Mouse (Mus musculus): ENCODE measurements around the gene Rhbdf1. TPM values are rescaled to one million over a fixed set of nuclear protein-coding genes. Genes with fewer than 3 reads are reported as not detected.

Gene Rhbdf1
- polyA plus RNA-seq, 2 experiments from 2014 or later: 1.1 TPM; not detected in 1

DNA sequence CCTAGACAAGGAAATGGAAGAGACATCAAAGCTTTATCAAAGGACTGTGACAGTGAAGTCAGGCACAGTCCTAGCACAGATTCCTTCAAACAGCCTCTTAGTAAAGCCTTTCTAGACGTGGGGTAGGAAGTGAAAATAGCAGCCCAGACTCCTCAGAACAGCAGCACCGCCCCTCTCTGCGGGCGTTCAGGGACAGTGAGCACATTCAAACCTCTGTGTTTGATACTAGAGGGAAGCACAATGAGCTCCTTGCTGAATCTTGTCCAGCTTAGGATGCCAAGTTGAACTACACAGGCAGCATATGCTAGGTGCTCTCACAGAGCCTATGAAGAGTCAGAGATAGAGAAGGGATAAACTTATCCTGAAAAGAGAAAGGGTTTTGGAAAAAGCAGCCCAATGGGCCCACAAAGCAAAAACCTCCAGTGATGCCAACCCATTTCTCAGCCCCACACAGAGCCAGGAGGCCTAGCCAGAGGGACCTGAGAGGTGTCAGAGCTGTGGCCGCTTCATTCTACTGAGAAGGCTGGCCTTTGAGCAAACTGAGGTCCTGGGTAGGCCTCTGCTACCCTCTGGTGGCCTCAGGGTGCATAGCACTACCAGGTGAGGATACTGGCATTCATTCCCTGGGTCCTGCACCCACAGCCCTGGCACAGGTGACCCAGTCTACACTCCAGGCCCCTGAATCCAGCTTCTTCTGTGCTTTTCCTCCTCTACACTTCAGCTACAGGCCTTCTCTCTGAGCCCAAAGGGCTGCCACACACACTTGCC lies 16.2 kb upstream of the Rhbdf1 start:
- ATAC-seq: peak; percentile 96

GRCm38 (mm10) chr11:32237411-32237795 lies 15.3 kb upstream of the Rhbdf1 start:
- ATAC-seq: no peak

GRCm38 (mm10) chr11:32236712-32237410 lies 14.8 kb upstream of the Rhbdf1 start:
- no peak for ATAC-seq

DNA sequence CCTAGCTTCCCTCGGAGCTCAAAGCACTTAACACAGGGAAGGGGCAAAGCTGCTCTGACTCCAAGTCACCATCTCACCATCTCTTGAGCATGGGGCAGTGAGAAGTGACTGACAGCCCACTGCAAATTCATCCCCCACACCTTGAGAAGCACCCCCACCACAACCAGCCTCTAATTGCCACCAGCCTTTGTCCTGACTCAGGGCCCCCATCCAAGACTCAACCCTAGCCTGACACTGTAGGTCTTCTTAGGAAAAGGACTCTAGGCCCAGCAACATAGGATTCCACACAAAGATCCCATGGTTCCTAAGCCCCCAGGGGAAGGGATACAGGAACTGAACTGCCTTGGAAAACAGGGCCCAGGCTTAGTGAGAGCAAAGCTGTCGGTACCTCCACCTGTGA lies 14.0 kb upstream of the Rhbdf1 start:
- ATAC-seq: no peak

- no peak for ATAC-seq
Observed at GRCm38 (mm10) chr11:32235646-32236045, 13.5 kb upstream of the Rhbdf1 start.

- ATAC-seq: no peak
Observed at GRCm38 (mm10) chr11:32234816-32235485, 12.9 kb upstream of the Rhbdf1 start.

GRCm38 (mm10) chr11:32233895-32234294 lies 11.8 kb upstream of the Rhbdf1 start:
- no peak for ATAC-seq

DNA sequence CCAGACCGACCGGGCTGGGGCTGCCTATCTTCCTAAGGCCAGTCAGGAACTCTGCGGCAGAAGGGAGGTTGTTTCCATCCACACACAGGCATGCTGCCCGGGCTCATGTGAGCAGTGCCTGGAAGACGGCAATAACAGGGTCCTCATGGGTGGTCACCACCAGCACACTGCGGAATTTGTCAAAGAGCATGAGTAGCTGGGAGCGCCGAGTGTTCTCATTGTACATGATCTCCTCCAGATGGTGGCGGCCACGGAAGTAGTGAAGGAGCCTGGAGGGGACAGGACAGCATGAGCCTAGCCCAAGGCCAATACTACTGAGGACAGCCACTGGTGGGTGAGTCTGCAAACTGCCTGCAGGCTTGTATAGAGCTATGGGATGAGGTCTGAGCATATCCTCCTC lies 10.7 kb upstream of the Rhbdf1 start:
- ATAC-seq: no peak

DNA sequence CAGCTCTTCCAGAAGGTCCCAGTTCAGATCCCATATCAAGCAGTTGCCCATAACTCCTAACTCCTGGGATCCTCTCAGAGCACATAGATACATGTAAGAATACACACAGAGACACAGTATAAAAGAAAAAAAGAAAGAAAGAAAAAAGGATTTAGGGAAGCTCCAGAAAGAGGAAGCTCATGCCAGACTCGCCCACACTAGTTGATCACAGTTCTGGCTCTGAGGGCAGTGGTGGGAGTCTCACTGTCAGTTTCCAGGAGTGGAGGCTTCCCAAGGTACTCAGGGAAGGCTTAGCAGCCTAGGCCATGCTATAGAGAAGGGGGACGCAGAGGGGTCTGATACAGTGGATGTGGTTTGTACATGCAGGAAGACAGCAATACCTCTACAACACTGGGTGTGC lies 9.0 kb upstream of the Rhbdf1 start:
- ATAC-seq: no peak

DNA sequence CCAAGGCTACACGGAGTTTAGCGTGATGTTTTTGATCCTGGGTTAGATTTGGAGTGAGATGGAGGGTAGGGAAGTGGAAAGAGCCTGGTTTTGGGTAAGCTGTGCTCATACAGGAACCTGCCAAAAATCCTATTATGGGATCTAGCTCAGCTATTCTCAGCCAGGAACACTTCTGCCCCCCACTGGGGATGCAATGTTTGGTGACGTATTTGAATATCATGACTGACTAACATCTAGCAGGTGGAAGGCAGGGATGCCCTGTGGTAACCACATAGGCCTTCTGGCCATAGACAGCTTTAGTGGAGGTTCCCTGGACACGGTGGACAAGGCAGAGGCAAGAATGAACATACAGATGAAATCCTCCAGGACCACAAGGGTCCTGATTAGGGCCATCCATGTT lies 8.1 kb upstream of the Rhbdf1 start:
- ATAC-seq: no peak

- ATAC-seq: no peak
Observed at GRCm38 (mm10) chr11:32228292-32228845, 6.3 kb upstream of the Rhbdf1 start.

DNA sequence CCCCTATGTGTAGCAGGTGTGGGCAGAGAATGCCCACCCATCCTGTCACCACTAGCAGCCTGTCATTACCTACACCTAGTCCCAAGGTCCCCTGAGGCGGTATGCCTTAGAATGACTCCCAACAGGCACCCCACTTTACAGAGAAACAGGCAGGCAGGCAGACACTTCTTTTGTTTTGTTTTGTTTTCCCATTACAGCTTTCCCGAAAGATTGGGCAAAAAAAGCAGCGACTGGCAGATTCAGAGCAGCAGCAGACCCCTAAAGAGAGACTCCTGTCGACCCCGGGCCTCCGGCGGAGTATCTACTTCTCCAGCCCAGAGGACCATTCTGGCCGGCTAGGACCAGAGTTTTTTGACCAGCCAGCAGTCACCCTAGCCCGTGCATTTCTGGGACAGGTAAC lies 5.5 kb upstream of the Rhbdf1 start:
- ATAC-seq: no peak

DNA sequence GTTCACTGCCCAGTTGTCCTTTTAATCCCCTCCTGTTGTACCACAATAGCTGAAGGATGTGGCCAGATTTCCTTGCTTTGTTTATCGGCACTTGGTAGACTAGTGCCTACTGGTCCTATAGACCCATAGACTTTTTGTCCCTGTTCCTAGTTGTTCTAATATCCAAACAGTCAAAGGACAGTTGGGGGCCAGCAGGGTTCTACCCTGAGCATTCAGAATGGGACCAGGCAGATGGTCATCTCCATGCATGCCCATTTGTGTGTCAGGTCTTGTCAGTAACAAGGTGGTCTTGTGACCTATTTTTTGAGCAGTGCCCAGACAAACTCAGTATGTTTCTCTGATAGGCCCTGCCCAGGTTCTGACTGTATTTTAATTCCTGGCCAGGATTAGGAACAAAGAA lies 4.9 kb upstream of the Rhbdf1 start:
- no peak for ATAC-seq

- ATAC-seq: peak; percentile 95
Observed at GRCm38 (mm10) chr11:32226124-32226871, 4.2 kb upstream of the Rhbdf1 start, which contains the start of gene Mpg. Mpg (plus strand) TSS chr11:32226505.

DNA sequence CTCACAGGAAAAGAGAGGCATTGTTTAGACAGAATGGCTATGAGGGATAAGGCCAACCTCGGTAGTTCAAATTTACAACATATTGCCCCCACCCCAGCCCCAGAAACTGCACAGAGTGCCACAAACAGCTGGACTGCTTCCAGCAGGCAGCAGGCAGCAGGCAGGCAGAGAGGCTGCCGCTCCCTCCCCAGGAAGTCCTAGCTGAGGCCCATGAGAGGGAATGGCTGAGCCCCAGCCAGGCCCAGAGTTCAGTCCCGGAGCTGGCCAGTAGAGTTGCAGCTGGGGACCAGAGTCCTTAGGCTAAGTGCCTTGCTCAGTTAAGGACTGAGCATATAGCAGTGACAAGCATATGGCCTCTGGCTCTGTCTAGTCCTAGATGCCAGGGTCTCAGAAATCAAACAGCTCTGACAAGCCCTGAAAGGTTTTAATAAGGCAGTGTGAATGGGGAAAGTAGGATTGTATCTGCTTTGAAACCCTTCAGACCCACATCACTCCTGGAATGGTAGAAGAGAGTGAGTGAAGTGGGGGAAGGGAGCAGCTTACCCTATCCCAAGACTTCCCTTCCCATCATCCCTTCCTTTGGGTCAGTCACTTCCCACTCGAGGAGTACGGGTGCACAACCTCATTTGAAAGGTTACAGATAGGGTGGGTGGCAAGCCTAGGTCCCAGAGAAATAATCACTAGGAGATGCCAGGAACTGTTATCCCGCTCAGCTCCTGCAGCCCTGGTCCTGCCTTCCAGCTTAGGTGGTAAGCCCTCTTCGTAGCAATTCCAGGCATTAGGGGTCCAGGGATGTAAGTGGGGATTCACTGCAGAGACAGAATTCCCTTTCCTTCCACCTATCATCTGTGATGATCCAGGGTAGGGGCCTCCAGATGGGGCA lies 3.4 kb upstream of the Rhbdf1 start:
- no peak for ATAC-seq

DNA sequence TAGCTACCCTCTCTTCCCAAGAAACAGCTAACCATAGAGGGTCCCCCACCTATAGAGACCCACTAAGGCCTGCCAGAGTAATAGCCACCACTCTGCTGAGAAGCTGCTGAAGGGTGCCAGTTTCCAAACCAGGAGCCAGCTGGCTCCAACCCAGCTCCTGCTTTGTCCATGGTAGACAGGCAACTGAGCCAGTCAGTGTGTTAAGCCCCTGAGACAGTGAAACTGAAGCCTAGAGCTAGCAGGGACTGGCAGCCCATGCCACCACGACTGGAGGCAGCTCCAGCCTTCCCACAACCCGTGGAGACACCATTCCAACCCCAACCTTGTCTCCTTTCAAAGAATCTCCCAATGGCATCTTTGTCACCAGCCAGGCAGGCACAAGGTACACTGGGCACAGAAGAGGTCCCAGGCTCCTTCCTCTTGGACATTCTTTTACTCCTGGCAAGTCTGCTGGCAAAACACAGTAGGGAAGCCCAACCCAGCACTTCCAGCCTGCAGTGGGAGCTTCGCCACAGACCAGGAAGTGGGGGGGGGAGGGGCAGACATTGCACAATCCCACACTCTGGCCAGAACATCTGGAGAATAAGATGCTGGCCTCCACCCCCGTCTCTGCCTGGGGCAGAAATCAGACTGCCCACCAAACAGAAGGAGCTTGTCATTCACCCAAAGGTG lies 2.5 kb upstream of the Rhbdf1 start:
- ATAC-seq: no peak

- ATAC-seq: no peak
Observed at GRCm38 (mm10) chr11:32223297-32223967, 1.3 kb upstream of the Rhbdf1 start.

GRCm38 (mm10) chr11:32222570-32223194 lies 582 bp upstream of the Rhbdf1 start:
- peak; percentile 30 for ATAC-seq

GRCm38 (mm10) chr11:32221225-32221950 lies 712 bp downstream of the Rhbdf1 start:
- ATAC-seq: no peak

Measured in CD4-positive, CD25-positive, alpha-beta regulatory T cell, adult 4 months (primary cell).